Mouse (Mus musculus) olfactory bulb, adult 2 months (tissue): ENCODE results near the gene Sik1. TPM values are rescaled to one million over a fixed set of nuclear protein-coding genes. Genes with fewer than 3 reads are reported as not detected.

Source experiments
- H3K27ac ChIP-seq: fragments of 200-500 bp; 2 replicates; pipeline ENCODE4 v1.5.1; 2012; ENCODE audit warnings: low read depth, low read length; ENCODE audit not compliant: insufficient read depth
- H3K4me1 ChIP-seq: fragments of 200-500 bp; 2 replicates; pipeline ENCODE4 v1.6.1; 2012; ENCODE audit warnings: low read length; ENCODE audit not compliant: control insufficient read depth, insufficient read depth
- H3K4me3 ChIP-seq: fragments of 200-500 bp; 2 replicates; pipeline ENCODE4 v1.5.1; 2012; ENCODE audit warnings: mild to moderate bottlenecking, low read depth, low read length, moderate library complexity; ENCODE audit not compliant: insufficient read depth
- CTCF ChIP-seq: fragments of 200-500 bp; IDR thresholded peaks from 2 replicates; pipeline ENCODE4 v1.5.1; 2012; ENCODE audit warnings: low read depth, mild to moderate bottlenecking, low read length, moderate library complexity; ENCODE audit not compliant: insufficient read depth
- POLR2A ChIP-seq: fragments of 200-500 bp; IDR thresholded peaks from 2 replicates; pipeline ENCODE4 v1.6.1; 2012; ENCODE audit warnings: mild to moderate bottlenecking, low read depth, low read length, moderate library complexity; ENCODE audit not compliant: insufficient read depth
- WGBS: fragments of 180-500 bp; shearing (Covaris S2); methylation state at CpG from one replicate; pipeline ENCODE4 v1.1.7; 2018; 5-methylcytosine and 5-hydroxymethylcytosine counted together
- polyA plus RNA-seq: library from polyadenylated mRNA; stranded (reverse); fragments of >200 nt; gene quantifications from 2 replicates; pipeline ENCODE4 v1.2.4, GENCODE M21; 2012; ENCODE audit warnings: low replicate concordance; ENCODE audit not compliant: missing spikeins, insufficient read depth, insufficient read length

Sik1 gene
- polyA plus RNA-seq, 1 experiment, result not detected

- Histone ChIP-seq H3K4me1 (0 out of 2 replicates have a peak, but pooled peaks cover 4% of the 10 kb centered on the region), H3K4me3 (no peak overlapping the region), H3K27ac (no peak overlapping the region)
- WGBS, result 41% methylated on average over 13 of the region's 13 CpGs
- no peak for TF ChIP-seq CTCF
- no peak for TF ChIP-seq POLR2A
Measured at GRCm38 (mm10) chr17:31870931-31871421, 15.4 kb upstream of the Sik1 start.

- 83% methylated on average over 9 of the region's 9 CpGs for WGBS
- no peak overlapping the region for H3K27ac ChIP-seq
- no peak overlapping the region for H3K4me3 ChIP-seq
- H3K4me1 ChIP-seq, result 0 out of 2 replicates have a peak, but pooled peaks cover 4% of the 10 kb centered on the region
- TF ChIP-seq POLR2A, result no peak
- TF ChIP-seq CTCF, result no peak
Measured at GRCm38 (mm10) chr17:31870446-31870845, 14.8 kb upstream of the Sik1 start.

GRCm38 (mm10) chr17:31868076-31868475, 12.5 kb upstream of the Sik1 start:
- TF ChIP-seq CTCF (no peak), POLR2A (no peak)
- Histone ChIP-seq H3K4me3 (no peak overlapping the region), H3K27ac (no peak overlapping the region), H3K4me1 (no peaks in the 10 kb centered on the region)
- 90% methylated on average over 4 of the region's 4 CpGs for WGBS

- Histone ChIP-seq H3K27ac (no peak overlapping the region), H3K4me3 (no peak overlapping the region), H3K4me1 (no peaks in the 10 kb centered on the region)
- 97% methylated on average over 7 of the region's 7 CpGs for WGBS
- no peak for TF ChIP-seq CTCF
Measured at GRCm38 (mm10) chr17:31867061-31867460, 11.5 kb upstream of the Sik1 start.

GRCm38 (mm10) chr17:31865636-31866035, 10.0 kb upstream of the Sik1 start:
- no peak overlapping the region for H3K4me3 ChIP-seq
- TF ChIP-seq CTCF, result no peak
- no peak for TF ChIP-seq POLR2A
- 87% methylated on average over 7 of the region's 7 CpGs for WGBS
- H3K27ac ChIP-seq, result no peak overlapping the region
- no peaks in the 10 kb centered on the region for H3K4me1 ChIP-seq

GRCm38 (mm10) chr17:31864666-31865450, 9.3 kb upstream of the Sik1 start:
- Histone ChIP-seq H3K4me3 (no peak overlapping the region), H3K27ac (no peak overlapping the region), H3K4me1 (no peaks in the 10 kb centered on the region)
- 81% methylated on average over 11 of the region's 11 CpGs for WGBS
- TF ChIP-seq CTCF, result no peak
- no peak for TF ChIP-seq POLR2A

- no peak overlapping the region for H3K4me3 ChIP-seq
- H3K27ac ChIP-seq, result no peak overlapping the region
- no peaks in the 10 kb centered on the region for H3K4me1 ChIP-seq
- TF ChIP-seq CTCF (no peak), POLR2A (no peak)
- WGBS, result 89% methylated on average over 10 of the region's 10 CpGs
Measured at GRCm38 (mm10) chr17:31863151-31863815, 7.7 kb upstream of the Sik1 start.

GRCm38 (mm10) chr17:31862136-31862535, 6.5 kb upstream of the Sik1 start:
- Histone ChIP-seq H3K4me1 (peaks cover 4% of the 10 kb centered on the region), H3K27ac (no peak overlapping the region), H3K4me3 (no peak overlapping the region)
- WGBS, result 87% methylated on average over 6 of the region's 6 CpGs
- TF ChIP-seq CTCF (no peak), POLR2A (no peak)

GRCm38 (mm10) chr17:31861661-31862060, 6.1 kb upstream of the Sik1 start:
- Histone ChIP-seq H3K4me3 (no peak overlapping the region), H3K27ac (no peak overlapping the region), H3K4me1 (peaks cover 8% of the 10 kb centered on the region)
- TF ChIP-seq POLR2A (no peak), CTCF (no peak)
- 91% methylated on average over 5 of the region's 5 CpGs for WGBS

- TF ChIP-seq CTCF, result no peak
- TF ChIP-seq POLR2A, result no peak
- peaks cover 16% of the 10 kb centered on the region for H3K4me1 ChIP-seq
- no peak overlapping the region for H3K4me3 ChIP-seq
- WGBS, result 98% methylated on average over 8 of the region's 8 CpGs
- H3K27ac ChIP-seq, result no peak overlapping the region
Measured at GRCm38 (mm10) chr17:31860856-31861255, 5.3 kb upstream of the Sik1 start.
